Mouse (Mus musculus) spleen, postnatal 36 days (tissue): ENCODE results near the gene Apbb2.

Source experiments
- DNase-seq, 2 experiments: peaks; one replicate each; pipeline ENCODE4 v3.0.0; 2022; ENCODE audit warnings: low spot score in 2 of 2, mixed read lengths in 1 of 2

The Apbb2 gene

GRCm38 (mm10) chr5:66602287-66602820, 16.2 kb downstream of the Apbb2 start:
- DNase-seq, result peak; percentile 8 to 11

GRCm38 (mm10) chr5:66600415-66600814, 18.2 kb downstream of the Apbb2 start:
- no peak for DNase-seq

GRCm38 (mm10) chr5:66599888-66600287, 18.7 kb downstream of the Apbb2 start:
- no peak for DNase-seq

GRCm38 (mm10) chr5:66596296-66596695, 22.3 kb downstream of the Apbb2 start:
- no peak for DNase-seq

GRCm38 (mm10) chr5:66594881-66595280, 23.7 kb downstream of the Apbb2 start:
- no peak for DNase-seq

- DNase-seq, result no peak
These were observed 32.3 kb downstream of the Apbb2 start for GRCm38 (mm10) chr5:66586236-66586745.

- DNase-seq, result no peak
These were observed 35.6 kb downstream of the Apbb2 start for GRCm38 (mm10) chr5:66583019-66583406.

GRCm38 (mm10) chr5:66582281-66583018, 36.1 kb downstream of the Apbb2 start:
- DNase-seq, result no peak

- DNase-seq, result no peak
These were observed 39.5 kb downstream of the Apbb2 start for GRCm38 (mm10) chr5:66579066-66579465.

- no peak for DNase-seq
These were observed 42.3 kb downstream of the Apbb2 start for GRCm38 (mm10) chr5:66576299-66576698.

- DNase-seq, result no peak
These were observed 43.4 kb downstream of the Apbb2 start for GRCm38 (mm10) chr5:66575148-66575547.

GRCm38 (mm10) chr5:66573266-66573665, 45.3 kb downstream of the Apbb2 start:
- no peak for DNase-seq

- DNase-seq, result no peak
These were observed 46.3 kb downstream of the Apbb2 start for GRCm38 (mm10) chr5:66572086-66572855.

GRCm38 (mm10) chr5:66570709-66571108, 47.9 kb downstream of the Apbb2 start:
- DNase-seq, result no peak

GRCm38 (mm10) chr5:66569141-66569801, 49.3 kb downstream of the Apbb2 start:
- no peak for DNase-seq

GRCm38 (mm10) chr5:66568002-66568401, 50.6 kb downstream of the Apbb2 start:
- DNase-seq, result no peak

- DNase-seq, result no peak
These were observed 51.2 kb downstream of the Apbb2 start for GRCm38 (mm10) chr5:66567424-66567823.

- DNase-seq, result no peak
These were observed 58.9 kb downstream of the Apbb2 start for GRCm38 (mm10) chr5:66559591-66560175.

GRCm38 (mm10) chr5:66558094-66558493, 60.5 kb downstream of the Apbb2 start:
- no peak for DNase-seq

- DNase-seq, result no peak
These were observed 64.7 kb downstream of the Apbb2 start for GRCm38 (mm10) chr5:66553933-66554332.

- no peak for DNase-seq
These were observed 66.3 kb downstream of the Apbb2 start for GRCm38 (mm10) chr5:66552246-66552645.

GRCm38 (mm10) chr5:66550292-66550691, 68.3 kb downstream of the Apbb2 start:
- no peak for DNase-seq
